Mouse (Mus musculus): ENCODE measurements around the gene Slc12a3.

DNA sequence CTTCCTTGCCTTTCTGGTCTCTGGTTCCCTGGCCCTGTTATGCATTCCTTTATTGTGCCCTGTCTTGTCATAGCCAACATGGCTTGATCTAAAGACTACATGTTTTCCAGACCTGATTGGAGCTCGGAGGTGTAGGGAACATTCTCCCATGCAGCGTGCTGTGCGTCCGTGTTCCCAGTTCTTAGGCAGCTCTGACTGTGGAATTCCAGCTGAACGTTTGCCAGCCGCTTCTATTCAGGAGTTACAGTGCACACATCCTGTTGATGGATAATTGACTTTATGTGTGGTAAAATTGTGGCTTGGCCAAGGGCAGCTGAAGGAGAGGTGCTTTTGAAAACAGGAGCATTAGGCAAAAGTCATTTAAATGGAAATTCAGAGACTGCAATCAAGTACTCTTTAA, 36.9 kb upstream of the Slc12a3 start:
- TF ChIP-seq CTCF (IDR thresholded peaks at IDR 0.05; ENCODE audit: borderline replicate concordance, extremely low read depth, insufficient read depth, insufficient read length) (no peak), POLR2A (IDR thresholded peaks at IDR 0.05; ENCODE audit: borderline replicate concordance, extremely low read depth, insufficient read depth, insufficient read length, poor library complexity, severe bottlenecking) (no peak)
